Comparison of ENCODE assay signal across 26 mouse cellular contexts in the genomic region with DNA sequence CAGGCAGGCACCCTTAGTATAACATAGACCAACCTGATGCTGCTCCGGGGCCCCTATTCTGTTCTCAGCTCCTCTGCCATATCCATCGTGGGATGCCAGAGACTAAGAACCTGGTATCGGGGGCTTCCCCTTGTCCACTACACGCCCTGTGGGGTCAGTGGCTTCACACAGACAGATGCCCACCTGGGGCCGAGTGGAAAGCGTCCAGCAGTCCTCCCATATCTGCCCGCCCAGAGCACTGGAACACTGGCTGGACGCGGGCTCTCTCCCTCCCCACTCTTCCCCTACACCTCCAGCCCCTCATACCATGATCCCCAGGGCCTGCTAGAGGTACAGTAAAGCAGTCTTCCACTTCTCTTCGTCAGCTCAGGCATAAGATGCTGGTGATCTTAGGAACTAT.
"Had no signal": no experiment of that assay in that cellular context is flagged by ENCODE, and none has a peak within 500 bp of the region (broad histone marks: within the 10 kb centered on the region; RNA-seq: fewer than 3 reads in every experiment).

No protein-coding gene starts in this region.

- H3K36me3 ChIP-seq: embryonic facial prominence, embryonic 10.5 days; embryonic facial prominence, embryonic 12.5 days; embryonic facial prominence, embryonic 13.5 days; embryonic facial prominence, embryonic 15.5 days; forebrain, embryonic 10.5 days; forebrain, embryonic 12.5 days; forebrain, embryonic 15.5 days had no signal

- H3K27ac ChIP-seq: embryonic facial prominence, embryonic 10.5 days; embryonic facial prominence, embryonic 12.5 days; embryonic facial prominence, embryonic 13.5 days; embryonic facial prominence, embryonic 15.5 days; forebrain, embryonic 10.5 days; forebrain, embryonic 12.5 days; forebrain, embryonic 13.5 days; forebrain, embryonic 15.5 days; gastrocnemius, adult 2 months; heart, adult 2 months had no signal

- H3K4me1 ChIP-seq: embryonic facial prominence, embryonic 10.5 days; embryonic facial prominence, embryonic 12.5 days; embryonic facial prominence, embryonic 13.5 days; embryonic facial prominence, embryonic 15.5 days; forebrain, embryonic 10.5 days; forebrain, embryonic 12.5 days; forebrain, embryonic 13.5 days; forebrain, embryonic 15.5 days had no signal

- H3K4me3 ChIP-seq: embryonic facial prominence, embryonic 10.5 days; embryonic facial prominence, embryonic 12.5 days; embryonic facial prominence, embryonic 13.5 days; embryonic facial prominence, embryonic 15.5 days; erythroblast, embryonic 14.5 days; forebrain, embryonic 10.5 days; forebrain, embryonic 12.5 days; forebrain, embryonic 13.5 days; forebrain, embryonic 15.5 days; gastrocnemius, adult 2 months; heart, adult 2 months had no signal

- DNase-seq: cerebellum, adult 2 months; cerebellum, adult 8-10 months; cerebellum, adult 9-10 months; cerebellum, adult 9-11 months; cerebellum, postnatal 10 days; cerebellum, postnatal 14 days; cerebellum, postnatal 25 days; cerebellum, postnatal 36 days; embryo, embryonic 11 days; forebrain, postnatal 0 days; gastrocnemius, adult 2 months; gastrocnemius, postnatal 10 days; gastrocnemius, postnatal 14 days; gastrocnemius, postnatal 25 days; gastrocnemius, postnatal 36 days; heart, adult 18-20 months; heart, adult 2 months had no signal

- H3K27me3 ChIP-seq: embryonic facial prominence, embryonic 12.5 days; embryonic facial prominence, embryonic 13.5 days; embryonic facial prominence, embryonic 15.5 days; forebrain, embryonic 12.5 days; forebrain, embryonic 13.5 days; forebrain, embryonic 15.5 days had no signal

- H3K9me3 ChIP-seq: embryonic facial prominence, embryonic 10.5 days; embryonic facial prominence, embryonic 12.5 days; embryonic facial prominence, embryonic 13.5 days; embryonic facial prominence, embryonic 15.5 days; forebrain, embryonic 10.5 days; forebrain, embryonic 12.5 days; forebrain, embryonic 13.5 days; forebrain, embryonic 15.5 days had no signal
